ENCODE assay signal across 8 mouse cellular contexts in genomic region chr6:29507447-29508309, GRCm38 (mm10). TPM values are rescaled to one million over a fixed set of nuclear protein-coding genes. Genes with fewer than 3 reads are reported as not detected.
DNase-seq lines count a peak whose midpoint lies in the region; ATAC-seq and TF ChIP-seq lines count a peak whose summit lies in the region.

TSS of gene Kcp (minus strand) at chr6:29507952.

- peaks cover 34% of the 10 kb centered on the region for H3K4me1 ChIP-seq in megakaryocyte, embryonic 14.5 days
- H3K4me1 ChIP-seq in embryonic facial prominence, embryonic 13.5 days = peaks cover 51% of the 10 kb centered on the region
- H3K4me1 ChIP-seq in hindbrain, postnatal 0 days (ENCODE audit: insufficient read depth, low read length) = no peaks in the 10 kb centered on the region
- H3K4me1 ChIP-seq in liver, embryonic 14.5 days (replicated peaks; ENCODE audit: control insufficient read depth in 2 of 2, insufficient read depth in 2 of 2, low read length in 1 of 2) = peaks cover 0 to under 1% of the 10 kb centered on the region in 2 experiments; a peak in 1 of 4 replicates
- peaks cover 24% of the 10 kb centered on the region for H3K4me1 ChIP-seq in stomach, embryonic 15.5 days

- H3K4me2 ChIP-seq in embryonic facial prominence, embryonic 13.5 days = peak within 1 kb of the TSS; percentile 70
- H3K4me2 ChIP-seq in hindbrain, postnatal 0 days (ENCODE audit: low read depth, low read length) = peak within 1 kb of the TSS; percentile 65
- H3K4me2 ChIP-seq in liver, embryonic 14.5 days (ENCODE audit: low read depth) = peak within 1 kb of the TSS; percentile 56
- H3K4me2 ChIP-seq in stomach, embryonic 15.5 days = peak within 1 kb of the TSS; percentile 72

- peaks cover 84% of the 10 kb centered on the region for H3K27me3 ChIP-seq in megakaryocyte, embryonic 14.5 days (replicated peaks)
- H3K27me3 ChIP-seq in embryonic facial prominence, embryonic 13.5 days = 0 out of 2 replicates have a peak, but pooled peaks cover 3% of the 10 kb centered on the region
- no peaks in the 10 kb centered on the region for H3K27me3 ChIP-seq in hindbrain, postnatal 0 days (ENCODE audit: insufficient read depth, low read length)
- H3K27me3 ChIP-seq in liver, embryonic 14.5 days (ENCODE audit: control insufficient read depth, insufficient read depth, low read length) = peaks cover 29% of the 10 kb centered on the region
- H3K27me3 ChIP-seq in stomach, embryonic 15.5 days (replicated peaks) = no peaks in the 10 kb centered on the region

- TF ChIP-seq CTCF in hindbrain, postnatal 0 days (IDR thresholded peaks at IDR 0.05; ENCODE audit: low read depth) = no peak
- TF ChIP-seq CTCF in liver, embryonic 14.5 days (IDR thresholded peaks at IDR 0.05; ENCODE audit: low read depth) = no peak

- H3K36me3 ChIP-seq in megakaryocyte, embryonic 14.5 days (replicated peaks; ENCODE audit: low read length) = no peaks in the 10 kb centered on the region
- H3K36me3 ChIP-seq in embryonic facial prominence, embryonic 13.5 days = peaks cover 16% of the 10 kb centered on the region; the same call in 1 of the 2 replicates
- H3K36me3 ChIP-seq in hindbrain, postnatal 0 days (ENCODE audit: insufficient read depth, low read length) = no peaks in the 10 kb centered on the region
- no peaks in the 10 kb centered on the region for H3K36me3 ChIP-seq in liver, embryonic 14.5 days (replicated peaks; ENCODE audit: control insufficient read depth, insufficient read depth, low read depth)
- H3K36me3 ChIP-seq in stomach, embryonic 15.5 days = no peaks in the 10 kb centered on the region

- peak within 1 kb of the TSS; percentile 80 for H3K9ac ChIP-seq in embryonic facial prominence, embryonic 13.5 days
- peak within 1 kb of the TSS; percentile 43 for H3K9ac ChIP-seq in hindbrain, postnatal 0 days (replicated peaks; ENCODE audit: low read length)
- no peak within 1 kb of the TSS for H3K9ac ChIP-seq in liver, embryonic 14.5 days (replicated peaks)
- peak within 1 kb of the TSS; percentile 31 for H3K9ac ChIP-seq in stomach, embryonic 15.5 days

- no peak for DNase-seq in hindbrain, postnatal 0 days (ENCODE audit: low spot score)
- DNase-seq in liver, embryonic 14.5 days (ENCODE audit: low read depth in 3 of 3, low spot score in 3 of 3) = no peak
- no peak for DNase-seq in cerebellum, adult 9-10 months
- DNase-seq in right cerebral cortex, adult 2 months (ENCODE audit: low spot score in 2 of 2) = no peak

- peak within 1 kb of the TSS; percentile 87 for H3K4me3 ChIP-seq in megakaryocyte, embryonic 14.5 days (replicated peaks)
- H3K4me3 ChIP-seq in embryonic facial prominence, embryonic 13.5 days = peak within 1 kb of the TSS; percentile 67
- H3K4me3 ChIP-seq in hindbrain, postnatal 0 days (ENCODE audit: low read length) = peak within 1 kb of the TSS; percentile 44
- peak within 1 kb of the TSS; percentile 41 to 53 for H3K4me3 ChIP-seq in liver, embryonic 14.5 days (ENCODE audit: insufficient read depth in 1 of 2, low read depth in 2 of 2, low read length in 2 of 2)
- H3K4me3 ChIP-seq in stomach, embryonic 15.5 days (replicated peaks) = peak within 1 kb of the TSS; percentile 54

- under 1% methylated on average over 45 of the region's 47 CpGs for WGBS in embryonic facial prominence, embryonic 13.5 days
- 2% methylated on average over 45 of the region's 47 CpGs for WGBS in hindbrain, postnatal 0 days
- WGBS in liver, embryonic 14.5 days (ENCODE audit: insufficient replicate concordance) = 2% methylated on average over 46 of the region's 47 CpGs
- WGBS in stomach, embryonic 15.5 days = 1% methylated on average over 38 of the region's 47 CpGs

- no peak for ATAC-seq in megakaryocyte, adult 5-6 weeks (ENCODE audit: poor library complexity, severe bottlenecking)
- ATAC-seq in embryonic facial prominence, embryonic 13.5 days (ENCODE audit: insufficient number of reproducible peaks, insufficient read depth, low FRiP score, low TSS enrichment, low read depth) = peak; percentile 35; the same call in 1 of the 2 replicates
- ATAC-seq in hindbrain, postnatal 0 days = peak; percentile 57
- no peak for ATAC-seq in liver, embryonic 14.5 days (ENCODE audit: insufficient read depth)
- ATAC-seq in stomach, embryonic 15.5 days (ENCODE audit: insufficient read depth, low FRiP score, low read depth) = peak; percentile 51

- TF ChIP-seq EP300 in liver, embryonic 14.5 days (IDR thresholded peaks at IDR 0.05; ENCODE audit: low read depth) = no peak

- H3K27ac ChIP-seq in embryonic facial prominence, embryonic 13.5 days = peak within 1 kb of the TSS; percentile 55; the same call in 1 of the 2 replicates
- H3K27ac ChIP-seq in hindbrain, postnatal 0 days = no peak within 1 kb of the TSS
- H3K27ac ChIP-seq in liver, embryonic 14.5 days = no peak within 1 kb of the TSS
- H3K27ac ChIP-seq in stomach, embryonic 15.5 days = peak within 1 kb of the TSS; percentile 28; the same call in 1 of the 2 replicates

- peaks cover 6% of the 10 kb centered on the region; the same call in 1 of the 2 replicates for H3K9me3 ChIP-seq in megakaryocyte, embryonic 14.5 days
- no peaks in the 10 kb centered on the region for H3K9me3 ChIP-seq in embryonic facial prominence, embryonic 13.5 days
- no peaks in the 10 kb centered on the region for H3K9me3 ChIP-seq in hindbrain, postnatal 0 days (ENCODE audit: low read length)
- no peaks in the 10 kb centered on the region for H3K9me3 ChIP-seq in liver, embryonic 14.5 days (ENCODE audit: control insufficient read depth, low read length)
- H3K9me3 ChIP-seq in stomach, embryonic 15.5 days = no peaks in the 10 kb centered on the region

RNA-seq across cellular contexts. Expression of gene Kcp, which starts in this region (rescaled TPM):
- 0.35 TPM in 1 of 2 replicates, not detected in the other for polyA plus RNA-seq in megakaryocyte, embryonic 14.5 days (2012; ENCODE audit: insufficient read depth, low replicate concordance)
- not detected in 2 replicates for total RNA-seq in megakaryocyte, adult 5-6 weeks (2015)
- not detected in 2 replicates for total RNA-seq in megakaryocyte, adult 5-6 weeks (2017)
- 37.9 and 44.7 TPM in 2 replicates for polyA plus RNA-seq in embryonic facial prominence, embryonic 13.5 days (2015; fragmentation: Nextera tagmentation; extraction: Ambion mirVana)
- total RNA-seq in hindbrain, postnatal 0 days (2014; rRNA removed) = 13.1 and 27.5 TPM in 2 replicates
- polyA plus RNA-seq in hindbrain, postnatal 0 days (2015; fragmentation: Nextera tagmentation; extraction: Ambion mirVana) = 7.6 and 7.7 TPM in 2 replicates
- 2.0 and 2.6 TPM in 2 replicates for polyA plus RNA-seq in liver, embryonic 14.5 days (2012; rRNA removed)
- 0.67 and 1.2 TPM in 2 replicates for polyA plus RNA-seq in liver, embryonic 14.5 days (2014; fragmentation: Nextera tagmentation; extraction: Ambion mirVana)
- 20.3 and 20.7 TPM in 2 replicates for polyA plus RNA-seq in stomach, embryonic 15.5 days (2015; fragmentation: Nextera tagmentation; extraction: Ambion mirVana)

Comparison
In these comparisons a context has a peak if more than half of its experiments do, and no peak if none do; other contexts are left out.
1. RNA of gene Kcp (total RNA-seq): 13.1 to 27.5 TPM in hindbrain, postnatal 0 days; not detected in megakaryocyte, adult 5-6 weeks; every median in the first group is over 10 times any median in the second.
2. ATAC-seq: peak in embryonic facial prominence, embryonic 13.5 days (single experiment), hindbrain, postnatal 0 days (single experiment) and stomach, embryonic 15.5 days (single experiment); none in megakaryocyte, adult 5-6 weeks (single experiment) and liver, embryonic 14.5 days (single experiment).
3. H3K27ac ChIP-seq: peak in embryonic facial prominence, embryonic 13.5 days (single experiment) and stomach, embryonic 15.5 days (single experiment); none in hindbrain, postnatal 0 days (single experiment) and liver, embryonic 14.5 days (single experiment).
4. Peak in every context shown above with its lines, with median percentiles within 50 percentile points of each other: H3K4me3 ChIP-seq and H3K4me2 ChIP-seq.